Mouse (Mus musculus): ENCODE results near the gene Apon. TPM values are rescaled to one million over a fixed set of nuclear protein-coding genes. Genes with fewer than 3 reads are reported as not detected.
A peak's percentile ranks its signal among the peaks of the same experiment; 100 is the strongest.
"Not testable (repeated sequence)": the region's sequence is repeated elsewhere in the genome, so short reads cannot be mapped to it uniquely, and the experiment has no call there.

Gene Apon
- polyA plus RNA-seq, 1 experiment: 0.27 TPM

DNA sequence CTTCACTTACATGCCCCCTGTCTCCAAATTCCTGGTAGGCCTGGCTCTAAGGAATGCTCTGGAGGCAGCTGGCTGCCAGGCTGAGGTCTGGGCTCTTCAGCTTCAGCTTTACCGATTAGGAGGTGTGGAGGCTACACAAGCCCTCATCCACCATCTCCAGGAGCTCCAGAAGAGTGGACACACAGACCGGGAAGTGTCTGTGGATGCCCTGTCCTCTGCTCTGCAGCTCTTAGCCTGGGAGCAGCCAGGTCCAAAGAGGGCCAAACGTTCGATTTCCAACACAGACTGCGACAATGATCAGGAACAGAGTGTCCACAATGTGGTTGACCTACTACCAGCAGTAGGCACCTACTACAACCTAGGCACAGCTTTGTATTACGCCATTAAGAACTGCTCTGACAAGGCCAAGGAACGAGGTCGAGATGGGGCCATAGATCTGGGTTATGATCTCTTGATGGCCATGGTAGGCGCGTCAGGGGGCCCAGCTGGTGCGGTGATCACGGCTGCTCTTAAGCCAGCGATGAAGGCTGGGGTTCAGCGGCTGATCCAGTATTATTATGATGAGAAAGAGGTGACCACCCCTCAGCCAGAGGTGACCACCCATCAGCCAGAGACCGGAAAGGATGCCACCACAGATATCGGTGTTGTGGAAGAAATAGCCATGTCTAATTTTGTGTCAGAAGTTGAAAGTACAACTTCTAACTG, 15.5 kb downstream of the Apon start:
- Histone ChIP-seq H3K4me1 (ENCODE audit: control insufficient read depth, insufficient read depth, low read length) (no peaks in the 10 kb centered on the region; the same call in 1 of the 2 replicates), H3K4me3 (replicated peaks; ENCODE audit: extremely low read depth, low read depth, low read length) (no peak overlapping the region)
- WGBS: 86% methylated on average over 16 of the region's 16 CpGs
- no peak for TF ChIP-seq CTCF (IDR thresholded peaks at IDR 0.05; ENCODE audit: insufficient read depth, low read length)
- TF ChIP-seq POLR2A (IDR thresholded peaks at IDR 0.05; ENCODE audit: borderline replicate concordance, extremely low read depth, low read depth, low read length): no peak
- DNase-seq: no peak

DNA sequence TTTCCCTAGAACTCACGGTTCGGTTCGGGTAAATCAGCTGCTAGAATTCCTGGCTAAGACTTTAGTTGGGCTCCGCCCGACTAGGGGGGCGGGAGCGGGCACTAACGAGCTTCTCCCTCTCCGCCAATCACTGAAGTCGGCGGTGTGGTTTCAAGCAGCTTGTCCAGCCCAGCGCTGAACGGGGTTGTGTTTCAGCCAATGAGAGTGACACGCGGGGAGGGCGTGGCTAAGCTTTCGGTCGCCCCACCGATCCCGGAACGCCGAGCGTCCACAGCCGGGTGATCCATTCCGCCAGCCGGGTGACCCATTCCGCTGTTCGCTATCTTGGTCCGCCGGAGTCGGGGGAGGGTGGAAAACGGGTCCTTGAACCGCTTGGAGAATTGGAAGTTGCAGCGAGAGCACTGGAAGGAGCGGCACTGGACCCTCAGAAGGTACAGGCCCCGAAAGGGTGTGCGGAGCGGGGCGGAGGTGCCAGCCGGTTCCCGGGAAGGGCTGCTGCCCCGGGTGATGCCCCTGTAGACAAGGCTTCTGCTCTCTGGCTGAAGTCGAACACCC, 16.5 kb downstream of the Apon start, which contains the start of gene Stat2:
Stat2 (plus strand) TSS at position 273 of the 555 bp plus-strand sequence.
- under 1% methylated on average over 43 of the region's 43 CpGs for WGBS
- Histone ChIP-seq H3K4me1 (ENCODE audit: control insufficient read depth, insufficient read depth, low read length) (no peaks in the 10 kb centered on the region; the same call in 1 of the 2 replicates), H3K4me3 (replicated peaks; ENCODE audit: extremely low read depth, low read depth, low read length) (peak within 1 kb of the TSS; percentile 96)
- peak; percentile 96 for DNase-seq
- TF ChIP-seq CTCF (IDR thresholded peaks at IDR 0.05; ENCODE audit: insufficient read depth, low read length) (no peak), POLR2A (IDR thresholded peaks at IDR 0.05; ENCODE audit: borderline replicate concordance, extremely low read depth, low read depth, low read length) (peak; percentile 90)

DNA sequence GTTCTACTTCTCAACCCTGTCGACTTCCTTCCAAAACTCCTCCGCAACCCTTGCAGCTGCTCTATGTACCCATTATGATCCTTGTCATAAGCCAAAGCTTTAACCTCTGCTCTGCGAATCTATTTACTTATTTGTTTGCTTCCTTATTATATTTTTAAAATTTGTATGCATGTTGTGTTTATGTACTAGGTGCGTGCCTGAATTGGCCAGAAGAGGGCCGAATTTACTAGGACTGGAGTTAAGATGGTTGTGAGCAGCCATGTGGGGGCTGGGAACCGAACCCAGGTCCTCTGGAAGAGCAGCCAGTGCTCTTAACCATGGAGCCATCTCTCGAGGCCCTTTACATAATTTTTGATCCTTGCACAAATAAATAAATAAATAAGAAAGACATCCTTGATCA, 17.0 kb downstream of the Apon start:
- DNase-seq: no peak
- TF ChIP-seq POLR2A (IDR thresholded peaks at IDR 0.05; ENCODE audit: borderline replicate concordance, extremely low read depth, low read depth, low read length) (no peak), CTCF (IDR thresholded peaks at IDR 0.05; ENCODE audit: insufficient read depth, low read length) (no peak)
- WGBS: 27% methylated on average over 7 of the region's 7 CpGs
- Histone ChIP-seq H3K4me1 (ENCODE audit: control insufficient read depth, insufficient read depth, low read length) (no peaks in the 10 kb centered on the region; the same call in 1 of the 2 replicates), H3K4me3 (replicated peaks; ENCODE audit: extremely low read depth, low read depth, low read length) (peak overlapping the region; percentile 96)

DNA sequence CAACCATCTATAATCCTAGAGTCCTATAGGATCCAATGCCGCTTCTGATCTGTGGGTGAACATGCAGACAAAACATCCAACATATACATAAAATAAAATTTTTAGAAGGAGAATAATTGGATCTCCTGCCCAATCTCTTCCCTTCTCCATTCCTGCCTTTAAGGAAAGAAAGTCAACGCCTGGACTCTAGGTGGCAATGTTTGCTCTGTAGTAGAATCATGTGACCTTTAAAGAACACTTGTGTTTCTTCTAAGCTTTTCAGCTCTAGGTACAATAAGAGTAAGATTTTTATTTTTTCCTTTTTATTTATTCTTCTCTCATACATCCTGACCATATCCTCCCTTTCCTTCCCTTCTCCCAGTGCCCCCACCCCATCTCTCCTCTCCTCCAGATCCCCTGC, 18.0 kb downstream of the Apon start:
- no peak for DNase-seq
- H3K4me1 ChIP-seq (ENCODE audit: control insufficient read depth, insufficient read depth, low read length): no peaks in the 10 kb centered on the region; the same call in 1 of the 2 replicates
- 52% methylated on average over 2 of the region's 2 CpGs for WGBS
- no peak overlapping the region for H3K4me3 ChIP-seq (replicated peaks; ENCODE audit: extremely low read depth, low read depth, low read length)
- TF ChIP-seq POLR2A (IDR thresholded peaks at IDR 0.05; ENCODE audit: borderline replicate concordance, extremely low read depth, low read depth, low read length) (no peak), CTCF (IDR thresholded peaks at IDR 0.05; ENCODE audit: insufficient read depth, low read length) (no peak)

DNA sequence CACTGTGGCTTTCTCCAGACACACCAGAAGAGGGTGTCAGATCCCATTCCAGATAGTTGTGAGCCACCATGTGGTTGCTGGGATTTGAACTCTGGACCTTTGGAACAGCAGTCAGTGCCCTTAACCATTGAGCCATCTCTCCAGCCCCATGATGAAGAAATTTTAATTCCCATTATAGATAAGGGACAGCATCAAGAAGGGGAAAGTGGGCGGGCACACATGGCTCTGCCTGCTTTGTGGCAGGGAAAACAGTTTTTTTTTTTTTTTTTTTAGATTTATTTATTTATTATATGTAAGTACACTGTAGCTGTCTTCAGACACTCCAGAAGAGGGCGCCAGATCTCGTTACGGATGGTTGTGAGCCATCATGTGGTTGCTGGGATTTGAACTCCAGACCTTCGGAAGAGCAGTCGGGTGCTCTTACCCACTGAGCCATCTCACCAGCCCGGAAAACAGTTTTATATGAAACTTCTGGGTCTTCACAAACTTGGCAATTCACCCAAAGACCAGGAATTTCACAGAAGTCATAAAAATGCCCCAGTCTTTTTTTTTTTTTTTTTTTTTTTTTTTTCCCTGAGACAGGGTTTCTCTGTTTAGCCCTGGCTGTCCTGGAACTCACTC, 19.0 kb downstream of the Apon start:
- H3K4me1 ChIP-seq (ENCODE audit: control insufficient read depth, insufficient read depth, low read length); DNase-seq; H3K4me3 ChIP-seq (replicated peaks; ENCODE audit: extremely low read depth, low read depth, low read length): not testable (repeated sequence)
- WGBS: 80% methylated on average over 7 of the region's 7 CpGs

DNA sequence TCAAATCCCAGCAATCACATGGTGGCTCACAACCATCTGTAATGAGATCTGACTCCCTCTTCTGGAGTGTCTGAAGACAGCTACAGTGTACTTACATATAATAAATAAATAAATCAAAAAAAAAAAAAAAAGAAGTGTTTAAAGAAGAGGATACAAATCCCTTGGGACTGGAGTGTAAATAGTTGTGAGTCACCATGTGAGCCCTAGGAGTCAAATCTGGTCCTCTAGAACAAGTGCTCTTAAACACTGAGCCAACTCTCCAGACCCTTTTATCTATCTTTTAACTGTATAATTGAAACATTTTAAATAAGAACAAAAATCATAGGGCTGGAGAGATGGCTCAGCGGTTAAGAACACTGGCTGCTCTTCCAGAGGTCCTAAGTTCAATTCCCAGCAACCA, 21.5 kb downstream of the Apon start:
- not testable (repeated sequence) for DNase-seq; H3K4me1 ChIP-seq (ENCODE audit: control insufficient read depth, insufficient read depth, low read length); H3K4me3 ChIP-seq (replicated peaks; ENCODE audit: extremely low read depth, low read depth, low read length)
- 66% methylated on average over 1 of the region's 1 CpGs for WGBS

DNA sequence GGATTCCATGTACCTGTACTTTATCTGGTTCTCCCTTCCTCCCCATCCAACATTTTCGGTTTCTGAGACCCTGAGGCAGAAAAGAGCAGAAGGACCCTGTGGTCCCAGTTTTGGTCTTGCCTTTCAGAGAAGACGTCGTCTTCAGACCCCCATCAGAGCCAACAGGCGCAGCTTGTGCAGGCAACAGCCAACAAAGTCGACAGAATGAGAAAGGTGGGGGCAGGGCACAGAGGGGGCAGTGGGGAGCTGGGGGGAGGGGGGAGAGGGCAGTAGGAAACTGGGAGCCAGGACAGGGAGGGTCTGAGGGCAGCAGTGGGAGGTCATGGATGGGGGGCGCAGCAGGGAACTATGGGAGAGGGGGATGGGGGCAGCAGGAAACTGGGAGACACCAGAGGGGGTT, 24.3 kb downstream of the Apon start:
- DNase-seq: no peak
- WGBS: 72% methylated on average over 6 of the region's 6 CpGs
- Histone ChIP-seq H3K4me1 (ENCODE audit: control insufficient read depth, insufficient read depth, low read length) (no peaks in the 10 kb centered on the region), H3K4me3 (replicated peaks; ENCODE audit: extremely low read depth, low read depth, low read length) (no peak overlapping the region)
- TF ChIP-seq POLR2A (IDR thresholded peaks at IDR 0.05; ENCODE audit: borderline replicate concordance, extremely low read depth, low read depth, low read length): no peak
- no peak for TF ChIP-seq CTCF (IDR thresholded peaks at IDR 0.05; ENCODE audit: insufficient read depth, low read length)

DNA sequence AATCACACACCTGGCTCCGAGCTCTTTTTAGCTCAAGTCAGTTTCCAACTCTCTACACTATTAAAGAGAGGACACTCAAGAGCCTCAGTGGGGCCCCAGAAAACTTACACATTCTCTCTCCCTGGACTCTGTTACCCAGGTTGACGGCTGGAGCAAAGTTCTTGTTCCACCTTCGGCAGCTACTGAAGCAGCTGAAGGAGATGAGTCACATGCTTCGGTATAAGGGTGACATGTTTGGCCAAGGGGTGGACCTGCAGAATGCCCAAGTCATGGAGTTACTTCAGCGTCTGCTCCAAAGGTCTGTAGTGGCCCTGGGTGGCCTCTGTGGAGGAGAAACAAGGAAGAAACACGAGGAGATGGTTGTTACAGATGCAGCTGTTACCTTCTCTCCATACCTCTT, 27.0 kb downstream of the Apon start:
- WGBS: 82% methylated on average over 6 of the region's 6 CpGs
- no peak for DNase-seq
- TF ChIP-seq POLR2A (IDR thresholded peaks at IDR 0.05; ENCODE audit: borderline replicate concordance, extremely low read depth, low read depth, low read length) (no peak), CTCF (IDR thresholded peaks at IDR 0.05; ENCODE audit: insufficient read depth, low read length) (no peak)
- no peak overlapping the region for H3K4me3 ChIP-seq (replicated peaks; ENCODE audit: extremely low read depth, low read depth, low read length)
- no peaks in the 10 kb centered on the region for H3K4me1 ChIP-seq (ENCODE audit: control insufficient read depth, insufficient read depth, low read length)

DNA sequence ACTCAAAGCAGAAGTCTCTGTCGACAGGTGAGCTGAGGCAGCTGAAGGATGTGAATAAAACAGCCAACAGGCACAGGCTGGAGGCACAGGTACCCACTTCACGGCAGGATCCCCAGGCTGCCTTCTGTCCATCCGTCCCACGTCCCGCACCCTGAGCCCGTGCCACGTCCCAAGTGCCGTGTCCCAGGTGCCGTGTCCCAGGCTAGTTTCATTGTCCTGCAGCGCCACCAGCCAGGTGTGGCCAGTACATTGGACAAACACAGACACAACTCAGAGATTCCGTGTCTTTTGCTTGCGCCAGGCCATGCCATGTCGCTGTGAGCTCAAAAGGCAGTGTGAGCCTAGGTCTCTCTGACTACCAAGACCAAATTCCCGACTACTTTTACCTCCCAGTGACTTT, 27.8 kb downstream of the Apon start:
- no peak for TF ChIP-seq POLR2A (IDR thresholded peaks at IDR 0.05; ENCODE audit: borderline replicate concordance, extremely low read depth, low read depth, low read length)
- no peak for TF ChIP-seq CTCF (IDR thresholded peaks at IDR 0.05; ENCODE audit: insufficient read depth, low read length)
- 90% methylated on average over 14 of the region's 14 CpGs for WGBS

DNA sequence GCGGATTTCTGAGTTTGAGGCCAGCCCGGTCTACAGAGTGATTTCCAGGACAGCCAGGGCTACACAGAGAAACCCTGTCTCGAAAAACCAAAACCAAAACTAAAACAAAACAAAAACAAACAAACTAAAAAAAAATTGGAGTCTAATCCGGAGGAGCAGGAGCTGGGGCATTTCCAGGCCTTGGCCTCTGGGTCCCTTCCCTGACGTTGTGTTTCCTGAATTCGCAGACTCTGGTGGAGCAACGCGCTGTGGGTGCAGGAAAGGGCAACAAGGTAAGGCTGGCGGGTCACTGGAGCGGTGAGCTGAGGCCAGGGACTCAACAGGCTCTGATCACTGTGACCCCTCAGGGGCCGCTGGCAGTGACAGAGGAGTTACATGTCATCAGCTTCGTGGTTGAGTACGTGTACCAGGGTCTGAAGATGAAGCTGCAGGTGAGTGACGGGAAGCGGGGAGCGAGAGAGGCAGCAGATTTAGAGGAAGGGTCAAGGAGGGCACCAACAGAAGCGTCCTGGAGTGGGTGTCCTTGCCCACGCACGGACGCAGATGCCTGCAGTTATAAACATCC, 29.1 kb downstream of the Apon start:
- DNase-seq: no peak
- 73% methylated on average over 20 of the region's 20 CpGs for WGBS
- TF ChIP-seq POLR2A (IDR thresholded peaks at IDR 0.05; ENCODE audit: borderline replicate concordance, extremely low read depth, low read depth, low read length) (no peak), CTCF (IDR thresholded peaks at IDR 0.05; ENCODE audit: insufficient read depth, low read length) (no peak)
- Histone ChIP-seq H3K4me1 (ENCODE audit: control insufficient read depth, insufficient read depth, low read length) (no peaks in the 10 kb centered on the region), H3K4me3 (replicated peaks; ENCODE audit: extremely low read depth, low read depth, low read length) (no peak overlapping the region)

More for the DNA sequence above, 27.8 kb downstream of the Apon start:
- Histone ChIP-seq H3K4me3 (replicated peaks; ENCODE audit: extremely low read depth, low read depth, low read length) (no peak overlapping the region), H3K4me1 (ENCODE audit: control insufficient read depth, insufficient read depth, low read length) (no peaks in the 10 kb centered on the region)
- DNase-seq: no peak
